12 mouse cellular contexts compared by ENCODE assay signal in genomic region chr12:77262650-77263049, GRCm38 (mm10). TPM values are rescaled to one million over a fixed set of nuclear protein-coding genes. Genes with fewer than 3 reads are reported as not detected.
A peak's percentile ranks its signal among the peaks of the same experiment; 100 is the strongest.
DNase-seq lines count a peak whose midpoint lies in the region; ATAC-seq and TF ChIP-seq lines count a peak whose summit lies in the region.
"Had no signal": no experiment of that assay in that cellular context is flagged by ENCODE, and none has a peak within 500 bp of the region (broad histone marks: within the 10 kb centered on the region; RNA-seq: fewer than 3 reads in every experiment).

No protein-coding gene starts in this region.

- no peak for TF ChIP-seq POLR2A in cerebellum, adult 2 months (IDR thresholded peaks at IDR 0.05; ENCODE audit: borderline replicate concordance, insufficient read depth, low read length)

- no peak overlapping the region for H3K4me2 ChIP-seq in heart, postnatal 0 days (ENCODE audit: low read depth, low read length)
- H3K4me2 ChIP-seq in hindbrain, embryonic 16.5 days (ENCODE audit: low read length), result no peak overlapping the region
- no peak overlapping the region for H3K4me2 ChIP-seq in forebrain, postnatal 0 days (ENCODE audit: low read depth)
- H3K4me2 ChIP-seq: intestine, embryonic 15.5 days; lung, embryonic 15.5 days had no signal

- H3K9me3 ChIP-seq in heart, postnatal 0 days (replicated peaks; ENCODE audit: control insufficient read depth, low read length), result no peaks in the 10 kb centered on the region
- H3K9me3 ChIP-seq in megakaryocyte, embryonic 14.5 days, result no peaks in the 10 kb centered on the region
- H3K9me3 ChIP-seq in hindbrain, embryonic 16.5 days (ENCODE audit: control insufficient read depth, low read length), result no peaks in the 10 kb centered on the region
- no peaks in the 10 kb centered on the region for H3K9me3 ChIP-seq in forebrain, postnatal 0 days (ENCODE audit: low read length)
- H3K9me3 ChIP-seq: heart, embryonic 10.5 days; intestine, embryonic 15.5 days; lung, embryonic 15.5 days had no signal

- intact Hi-C loops in heart, postnatal 36 days (cut with DNase I), result no loop called here

- no peak overlapping the region for H3K27ac ChIP-seq in heart, postnatal 0 days (ENCODE audit: low read depth)
- no peak overlapping the region for H3K27ac ChIP-seq in hindbrain, embryonic 16.5 days (ENCODE audit: low read depth, low read length)
- no peak overlapping the region for H3K27ac ChIP-seq in cerebellum, adult 2 months (ENCODE audit: insufficient read depth, low read length)
- H3K27ac ChIP-seq in forebrain, postnatal 0 days (ENCODE audit: low read depth, low read length), result no peak overlapping the region
- H3K27ac ChIP-seq: heart, embryonic 10.5 days; intestine, embryonic 15.5 days; lung, embryonic 15.5 days had no signal

- H3K4me3 ChIP-seq in heart, postnatal 0 days (ENCODE audit: low read depth, low read length), result no peak overlapping the region
- peak overlapping the region; percentile 15 for H3K4me3 ChIP-seq in megakaryocyte, embryonic 14.5 days (replicated peaks)
- H3K4me3 ChIP-seq in hindbrain, embryonic 16.5 days (ENCODE audit: low read length), result no peak overlapping the region
- H3K4me3 ChIP-seq in cerebellum, adult 2 months (replicated peaks; ENCODE audit: insufficient read depth, low read depth, low read length), result no peak overlapping the region
- H3K4me3 ChIP-seq in forebrain, postnatal 0 days (ENCODE audit: low read depth, low read length), result no peak overlapping the region
- H3K4me3 ChIP-seq: heart, embryonic 10.5 days; intestine, embryonic 15.5 days; lung, embryonic 15.5 days had no signal

- no peak for DNase-seq in heart, postnatal 0 days (ENCODE audit: low spot score)
- DNase-seq in heart, postnatal 36 days, result no peak
- peak; percentile 67 for DNase-seq in A20 (ENCODE audit: low read depth, low spot score)
- peak; percentile 31 for DNase-seq in ZHBTc4 (ENCODE audit: low read depth, low spot score)
- no peak for DNase-seq in cerebellum, adult 2 months
- DNase-seq in forebrain, postnatal 0 days, result no peak
- DNase-seq: cerebellum, adult 9-10 months had no signal

- no peak overlapping the region for H3K9ac ChIP-seq in heart, postnatal 0 days (replicated peaks; ENCODE audit: low read depth, low read length)
- H3K9ac ChIP-seq in hindbrain, embryonic 16.5 days (ENCODE audit: low read depth, low read length), result no peak overlapping the region
- no peak overlapping the region for H3K9ac ChIP-seq in forebrain, postnatal 0 days
- H3K9ac ChIP-seq: intestine, embryonic 15.5 days; lung, embryonic 15.5 days had no signal

- H3K27me3 ChIP-seq in heart, postnatal 0 days (ENCODE audit: control insufficient read depth, insufficient read depth, low read length), result no peaks in the 10 kb centered on the region
- no peaks in the 10 kb centered on the region for H3K27me3 ChIP-seq in megakaryocyte, embryonic 14.5 days (replicated peaks)
- H3K27me3 ChIP-seq in hindbrain, embryonic 16.5 days (replicated peaks; ENCODE audit: control insufficient read depth, insufficient read depth, low read length), result no peaks in the 10 kb centered on the region
- no peaks in the 10 kb centered on the region for H3K27me3 ChIP-seq in cerebellum, adult 2 months (ENCODE audit: control insufficient read depth, insufficient read depth, low read length)
- H3K27me3 ChIP-seq in forebrain, postnatal 0 days (ENCODE audit: insufficient read depth, low read length), result no peaks in the 10 kb centered on the region
- H3K27me3 ChIP-seq: intestine, embryonic 15.5 days; lung, embryonic 15.5 days had no signal

- no peaks in the 10 kb centered on the region for H3K36me3 ChIP-seq in heart, postnatal 0 days (replicated peaks; ENCODE audit: control insufficient read depth, insufficient read depth, low read length)
- H3K36me3 ChIP-seq in megakaryocyte, embryonic 14.5 days (replicated peaks; ENCODE audit: low read length), result peaks cover 27% of the 10 kb centered on the region
- no peaks in the 10 kb centered on the region for H3K36me3 ChIP-seq in hindbrain, embryonic 16.5 days (ENCODE audit: control insufficient read depth, insufficient read depth, low read length)
- H3K36me3 ChIP-seq in forebrain, postnatal 0 days (ENCODE audit: insufficient read depth), result no peaks in the 10 kb centered on the region
- H3K36me3 ChIP-seq: heart, embryonic 10.5 days; intestine, embryonic 15.5 days; lung, embryonic 15.5 days had no signal

- H3K4me1 ChIP-seq in heart, postnatal 0 days (ENCODE audit: control insufficient read depth, insufficient read depth), result no peaks in the 10 kb centered on the region
- peaks cover 46% of the 10 kb centered on the region for H3K4me1 ChIP-seq in megakaryocyte, embryonic 14.5 days
- H3K4me1 ChIP-seq in hindbrain, embryonic 16.5 days (ENCODE audit: control insufficient read depth, insufficient read depth, low read depth, low read length), result no peaks in the 10 kb centered on the region
- peaks cover 5% of the 10 kb centered on the region; the same call in 1 of the 2 replicates for H3K4me1 ChIP-seq in cerebellum, adult 2 months (ENCODE audit: control insufficient read depth, insufficient read depth, low read length)
- no peaks in the 10 kb centered on the region for H3K4me1 ChIP-seq in forebrain, postnatal 0 days (ENCODE audit: insufficient read depth)
- H3K4me1 ChIP-seq: heart, embryonic 10.5 days; intestine, embryonic 15.5 days; lung, embryonic 15.5 days had no signal

- no peak for TF ChIP-seq EP300 in heart, postnatal 0 days (IDR thresholded peaks at IDR 0.05; ENCODE audit: low read depth)

- no peak for ATAC-seq in heart, postnatal 0 days (ENCODE audit: insufficient read depth, low read depth)
- ATAC-seq in hindbrain, embryonic 16.5 days, result no peak
- ATAC-seq in forebrain, postnatal 0 days, result no peak
- ATAC-seq: intestine, embryonic 15.5 days had no signal

- TF ChIP-seq CTCF in heart, postnatal 0 days (IDR thresholded peaks at IDR 0.05; ENCODE audit: low read depth), result peak; percentile 32
- no peak for TF ChIP-seq CTCF in cerebellum, adult 2 months (IDR thresholded peaks at IDR 0.05; ENCODE audit: borderline replicate concordance, insufficient read depth, low read depth, low read length)
- TF ChIP-seq CTCF in forebrain, postnatal 0 days (IDR thresholded peaks at IDR 0.05; ENCODE audit: low read depth), result no peak

RNA-seq across cellular contexts. Expression of gene Fut8, which starts 24.7 kb away (rescaled TPM):
- 12.7 and 20.2 TPM in 2 replicates for total RNA-seq in heart, postnatal 0 days (2014; rRNA removed; ENCODE audit: low replicate concordance)
- 11.1 and 11.5 TPM in 2 replicates for polyA plus RNA-seq in heart, postnatal 0 days (2015; fragmentation: Nextera tagmentation; extraction: Ambion mirVana)
- total RNA-seq in heart, postnatal 36 days (2021), result 10 to 100 TPM; 16.8 to 17.8 TPM
- polyA plus RNA-seq in megakaryocyte, embryonic 14.5 days (2012; ENCODE audit: insufficient read depth, low replicate concordance), result 6.9 and 9.7 TPM in 2 replicates
- polyA plus RNA-seq in hindbrain, embryonic 16.5 days (2015; fragmentation: Nextera tagmentation; extraction: Ambion mirVana), result 62.2 and 64.6 TPM in 2 replicates
- 47.2 and 47.4 TPM in 2 replicates for polyA plus RNA-seq in cerebellum, adult 2 months (2012; rRNA removed)
- 50.2 and 67.0 TPM in 2 replicates for total RNA-seq in forebrain, postnatal 0 days (2014; rRNA removed)
- polyA plus RNA-seq in forebrain, postnatal 0 days (2015; fragmentation: Nextera tagmentation; extraction: Ambion mirVana), result 47.7 and 63.0 TPM in 2 replicates

Comparison
In these comparisons a context has a peak if more than half of its experiments do, and no peak if none do; other contexts are left out.
1. DNase-seq: peak in A20 (single experiment) and ZHBTc4 (single experiment); none in heart, postnatal 0 days (single experiment), heart, postnatal 36 days (0 of 2), cerebellum, adult 2 months (0 of 2) and forebrain, postnatal 0 days (single experiment).